Mouse (Mus musculus): Measurements from ENCODE around the gene Grin3b. TPM values are rescaled to one million over a fixed set of nuclear protein-coding genes. Genes with fewer than 3 reads are reported as not detected.

The Grin3b gene
- polyA plus RNA-seq, 1 experiment from 2014 or later: 0.16 TPM

DNA sequence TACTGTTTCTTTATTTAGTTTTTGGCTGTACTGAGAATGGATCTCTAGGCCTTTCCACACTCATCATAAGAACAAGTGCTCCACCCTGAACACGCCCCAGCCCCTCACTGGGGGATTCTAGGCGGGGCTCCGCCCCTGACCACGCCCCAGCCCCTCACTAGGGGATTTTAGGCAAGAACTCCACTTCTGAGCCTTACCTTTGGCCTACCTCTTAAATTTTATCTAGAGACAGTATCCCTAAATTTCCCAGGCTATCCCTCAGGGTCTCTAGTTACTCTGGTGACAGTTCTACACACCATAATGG is 54.5 kb downstream of the Grin3b start:
- H3K9ac ChIP-seq (ENCODE audit: low read length): no peak overlapping the region
- no peak overlapping the region for H3K4me3 ChIP-seq (ENCODE audit: low read depth, low read length)
- no peaks in the 10 kb centered on the region for H3K27me3 ChIP-seq (ENCODE audit: control insufficient read depth, insufficient read depth, low read length)
- H3K4me1 ChIP-seq (ENCODE audit: control insufficient read depth, insufficient read depth, low read length): no peaks in the 10 kb centered on the region
- DNase-seq (ENCODE audit: low spot score) (no peak), ATAC-seq (ENCODE audit: insufficient read depth, low FRiP score, low TSS enrichment) (no peak)
- no peaks in the 10 kb centered on the region for H3K36me3 ChIP-seq (ENCODE audit: control insufficient read depth, insufficient read depth, low read length)
- no peak overlapping the region for H3K4me2 ChIP-seq (ENCODE audit: low read depth)
- no peak overlapping the region for H3K27ac ChIP-seq (ENCODE audit: low read depth, low read length)
- 57% methylated on average over 4 of the region's 4 CpGs for WGBS
- H3K9me3 ChIP-seq (ENCODE audit: control insufficient read depth, low read length): no peaks in the 10 kb centered on the region

DNA sequence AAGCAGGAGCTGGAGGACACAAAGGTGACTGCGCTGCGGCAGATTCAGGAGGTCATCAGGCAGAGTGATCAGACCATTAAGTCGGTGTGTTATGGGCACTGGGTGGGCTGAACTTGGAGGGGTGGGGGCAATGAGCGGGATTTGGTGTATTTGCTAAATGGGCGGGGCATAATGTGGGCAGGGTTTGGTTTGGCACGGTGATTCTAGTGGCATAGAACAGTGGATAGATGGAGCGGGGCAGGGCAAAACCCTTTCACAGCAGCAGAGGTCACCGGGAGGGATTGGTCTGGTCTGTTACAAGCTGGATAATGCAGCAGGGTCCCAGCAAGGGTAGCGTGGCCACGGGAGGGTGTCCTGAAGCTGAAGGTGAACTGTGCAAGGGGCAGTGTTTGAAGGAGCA is 54.9 kb downstream of the Grin3b start:
- DNase-seq (ENCODE audit: low spot score) (no peak), ATAC-seq (ENCODE audit: insufficient read depth, low FRiP score, low TSS enrichment) (no peak)
- Histone ChIP-seq H3K27ac (ENCODE audit: low read depth, low read length) (no peak overlapping the region), H3K4me1 (ENCODE audit: control insufficient read depth, insufficient read depth, low read length) (no peaks in the 10 kb centered on the region), H3K9me3 (ENCODE audit: control insufficient read depth, low read length) (no peaks in the 10 kb centered on the region), H3K4me3 (ENCODE audit: low read depth, low read length) (no peak overlapping the region), H3K4me2 (ENCODE audit: low read depth) (no peak overlapping the region), H3K9ac (ENCODE audit: low read length) (no peak overlapping the region), H3K36me3 (ENCODE audit: control insufficient read depth, insufficient read depth, low read length) (no peaks in the 10 kb centered on the region), H3K27me3 (ENCODE audit: control insufficient read depth, insufficient read depth, low read length) (no peaks in the 10 kb centered on the region)
- 77% methylated on average over 10 of the region's 10 CpGs for WGBS

DNA sequence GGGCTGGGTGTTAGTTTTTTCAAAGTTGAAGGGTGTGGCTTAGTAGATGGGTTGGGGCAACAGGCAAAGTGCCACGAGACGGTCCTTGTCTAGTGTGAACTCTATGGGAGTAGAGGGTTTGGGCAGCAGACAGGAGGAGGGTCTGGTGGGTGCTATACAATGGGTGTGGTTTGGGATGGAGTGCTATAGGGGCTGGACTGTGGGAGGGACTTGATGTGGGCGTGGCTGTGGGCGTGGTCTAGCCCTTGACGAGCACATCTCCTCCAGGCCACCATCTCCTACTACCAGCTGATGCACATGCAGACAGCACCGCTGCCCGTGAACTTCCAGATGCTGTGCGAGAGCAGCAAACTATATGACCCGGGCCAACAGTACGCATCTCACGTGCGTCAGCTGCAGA is 55.4 kb downstream of the Grin3b start:
- H3K4me1 ChIP-seq (ENCODE audit: control insufficient read depth, insufficient read depth, low read length): no peaks in the 10 kb centered on the region
- 58% methylated on average over 12 of the region's 12 CpGs for WGBS
- no peaks in the 10 kb centered on the region for H3K36me3 ChIP-seq (ENCODE audit: control insufficient read depth, insufficient read depth, low read length)
- H3K27me3 ChIP-seq (ENCODE audit: control insufficient read depth, insufficient read depth, low read length): no peaks in the 10 kb centered on the region
- H3K4me3 ChIP-seq (ENCODE audit: low read depth, low read length): no peak overlapping the region
- peak; percentile 16; the same call in 1 of the 2 replicates for ATAC-seq (ENCODE audit: insufficient read depth, low FRiP score, low TSS enrichment)
- DNase-seq (ENCODE audit: low spot score): no peak
- H3K4me2 ChIP-seq (ENCODE audit: low read depth): no peak overlapping the region
- no peak overlapping the region for H3K9ac ChIP-seq (ENCODE audit: low read length)
- no peaks in the 10 kb centered on the region for H3K9me3 ChIP-seq (ENCODE audit: control insufficient read depth, low read length)
- no peak overlapping the region for H3K27ac ChIP-seq (ENCODE audit: low read depth, low read length)

Other genes with a start within 250 kb of the Grin3b start
- 29.5 and 34.1 TPM in 2 replicates for gene Polrmt, start 224.1 kb upstream of the Grin3b start, polyA plus RNA-seq (2014; fragmentation: Nextera tagmentation; extraction: Ambion mirVana)
- 0.20 and 0.84 TPM in 2 replicates for gene Fgf22, start 215.6 kb upstream of the Grin3b start, polyA plus RNA-seq (2014; fragmentation: Nextera tagmentation; extraction: Ambion mirVana)
- 99.7 and 101 TPM in 2 replicates for gene Rnf126, start 203.8 kb upstream of the Grin3b start, polyA plus RNA-seq (2014; fragmentation: Nextera tagmentation; extraction: Ambion mirVana)
- 1.3 and 1.7 TPM in 2 replicates for gene Fstl3, start 193.4 kb upstream of the Grin3b start, polyA plus RNA-seq (2014; fragmentation: Nextera tagmentation; extraction: Ambion mirVana)
- 0.23 TPM in 1 of 2 replicates, not detected in the other for gene Prss57, start 179.8 kb upstream of the Grin3b start, polyA plus RNA-seq (2014; fragmentation: Nextera tagmentation; extraction: Ambion mirVana)
- gene Palm, start 177.1 kb upstream of the Grin3b start, polyA plus RNA-seq (2014; fragmentation: Nextera tagmentation; extraction: Ambion mirVana): 150 and 155 TPM in 2 replicates
- gene Misp, start 149.7 kb upstream of the Grin3b start, polyA plus RNA-seq (2014; fragmentation: Nextera tagmentation; extraction: Ambion mirVana): 0.77 and 1.6 TPM in 2 replicates
- 215 and 216 TPM in 2 replicates for gene Ptbp1, start 116.3 kb upstream of the Grin3b start, polyA plus RNA-seq (2014; fragmentation: Nextera tagmentation; extraction: Ambion mirVana)
- 12.5 and 13.7 TPM in 2 replicates for gene Prtn3, start 96.2 kb upstream of the Grin3b start, polyA plus RNA-seq (2014; fragmentation: Nextera tagmentation; extraction: Ambion mirVana)
- gene Plppr3, start 96.1 kb upstream of the Grin3b start, polyA plus RNA-seq (2014; fragmentation: Nextera tagmentation; extraction: Ambion mirVana): 142 and 156 TPM in 2 replicates
- gene Elane, start 84.5 kb upstream of the Grin3b start, polyA plus RNA-seq (2014; fragmentation: Nextera tagmentation; extraction: Ambion mirVana): 0.66 TPM in 1 of 2 replicates, not detected in the other
- not detected in 2 replicates for gene Cfd, start 79.9 kb upstream of the Grin3b start, polyA plus RNA-seq (2014; fragmentation: Nextera tagmentation; extraction: Ambion mirVana)
- 47.7 and 53.6 TPM in 2 replicates for gene Med16, start 61.8 kb upstream of the Grin3b start, polyA plus RNA-seq (2014; fragmentation: Nextera tagmentation; extraction: Ambion mirVana)
- 14.5 TPM in 1 of 2 replicates, not detected in the other for gene Gm26602, start 59.9 kb upstream of the Grin3b start, polyA plus RNA-seq (2014; fragmentation: Nextera tagmentation; extraction: Ambion mirVana)
- 0.77 and 0.80 TPM in 2 replicates for gene Kiss1r, start 53.7 kb upstream of the Grin3b start, polyA plus RNA-seq (2014; fragmentation: Nextera tagmentation; extraction: Ambion mirVana)
- gene R3hdm4, start 49.5 kb upstream of the Grin3b start, polyA plus RNA-seq (2014; fragmentation: Nextera tagmentation; extraction: Ambion mirVana): 150 and 156 TPM in 2 replicates
- 7.0 and 8.5 TPM in 2 replicates for gene Arid3a, start 43.7 kb upstream of the Grin3b start, polyA plus RNA-seq (2014; fragmentation: Nextera tagmentation; extraction: Ambion mirVana)
- 115 TPM in 2 replicates for gene Wdr18, start 10.6 kb upstream of the Grin3b start, polyA plus RNA-seq (2014; fragmentation: Nextera tagmentation; extraction: Ambion mirVana)
- gene Tmem259, start 13.6 kb downstream of the Grin3b start, polyA plus RNA-seq (2014; fragmentation: Nextera tagmentation; extraction: Ambion mirVana): 16.1 and 17.7 TPM in 2 replicates
- 167 and 187 TPM in 2 replicates for gene Cnn2, start 17.9 kb downstream of the Grin3b start, polyA plus RNA-seq (2014; fragmentation: Nextera tagmentation; extraction: Ambion mirVana)
- gene Abca7, start 25.8 kb downstream of the Grin3b start, polyA plus RNA-seq (2014; fragmentation: Nextera tagmentation; extraction: Ambion mirVana): 4.3 and 7.0 TPM in 2 replicates
- 4.6 and 4.9 TPM in 2 replicates for gene Arhgap45, start 45.9 kb downstream of the Grin3b start, polyA plus RNA-seq (2014; fragmentation: Nextera tagmentation; extraction: Ambion mirVana)
- 222 and 234 TPM in 2 replicates for gene Polr2e, start 69.1 kb downstream of the Grin3b start, polyA plus RNA-seq (2014; fragmentation: Nextera tagmentation; extraction: Ambion mirVana)
- gene Gpx4, start 76.5 kb downstream of the Grin3b start, polyA plus RNA-seq (2014; fragmentation: Nextera tagmentation; extraction: Ambion mirVana): 540 and 570 TPM in 2 replicates
- gene Sbno2, start 134.9 kb downstream of the Grin3b start, polyA plus RNA-seq (2014; fragmentation: Nextera tagmentation; extraction: Ambion mirVana): 11.3 and 11.9 TPM in 2 replicates
- gene Stk11, start 145.1 kb downstream of the Grin3b start, polyA plus RNA-seq (2014; fragmentation: Nextera tagmentation; extraction: Ambion mirVana): 22.0 and 23.5 TPM in 2 replicates
- gene Atp5d, start 167.9 kb downstream of the Grin3b start, polyA plus RNA-seq (2014; fragmentation: Nextera tagmentation; extraction: Ambion mirVana): 376 and 386 TPM in 2 replicates
- gene Cbarp, start 170.1 kb downstream of the Grin3b start, polyA plus RNA-seq (2014; fragmentation: Nextera tagmentation; extraction: Ambion mirVana): 11.1 and 11.3 TPM in 2 replicates
- 70.0 and 78.2 TPM in 2 replicates for gene Midn, start 177.6 kb downstream of the Grin3b start, polyA plus RNA-seq (2014; fragmentation: Nextera tagmentation; extraction: Ambion mirVana)
- gene Cirbp, start 195.3 kb downstream of the Grin3b start, polyA plus RNA-seq (2014; fragmentation: Nextera tagmentation; extraction: Ambion mirVana): 84.0 and 85.1 TPM in 2 replicates
- gene 1600002K03Rik, start 202.2 kb downstream of the Grin3b start, polyA plus RNA-seq (2014; fragmentation: Nextera tagmentation; extraction: Ambion mirVana): 8.8 and 10.8 TPM in 2 replicates
- 36.2 and 38.9 TPM in 2 replicates for gene Efna2, start 208.8 kb downstream of the Grin3b start, polyA plus RNA-seq (2014; fragmentation: Nextera tagmentation; extraction: Ambion mirVana)

Data from neural tube, embryonic 11.5 days (tissue).